16 mouse cellular contexts compared by ENCODE assay signal in genomic region chr4:32092320-32093041, GRCm38 (mm10).
"Had no signal": no experiment of that assay in that cellular context is flagged by ENCODE, and none has a peak within 500 bp of the region (broad histone marks: within the 10 kb centered on the region; RNA-seq: fewer than 3 reads in every experiment).

No protein-coding gene starts in this region.

- H3K4me2 ChIP-seq: kidney, embryonic 15.5 days; limb, embryonic 15.5 days; liver, embryonic 12.5 days; lung, embryonic 14.5 days; midbrain, embryonic 11.5 days; neural tube, embryonic 13.5 days had no signal

- H3K9me3 ChIP-seq: kidney, embryonic 15.5 days; limb, embryonic 15.5 days; liver, embryonic 12.5 days; neural tube, embryonic 13.5 days had no signal

- H3K27me3 ChIP-seq: kidney, embryonic 15.5 days; limb, embryonic 15.5 days; liver, embryonic 12.5 days; neural tube, embryonic 13.5 days had no signal

- H3K4me3 ChIP-seq: kidney, embryonic 15.5 days; limb, embryonic 15.5 days; liver, embryonic 12.5 days; neural tube, embryonic 13.5 days had no signal

- H3K27ac ChIP-seq: kidney, embryonic 15.5 days; limb, embryonic 15.5 days; liver, embryonic 12.5 days; neural tube, embryonic 13.5 days had no signal

- H3K9ac ChIP-seq: kidney, embryonic 15.5 days; limb, embryonic 15.5 days; liver, embryonic 12.5 days; lung, embryonic 14.5 days; neural tube, embryonic 13.5 days had no signal

- H3K36me3 ChIP-seq: kidney, embryonic 15.5 days; limb, embryonic 15.5 days; liver, embryonic 12.5 days; neural tube, embryonic 13.5 days had no signal

- ATAC-seq: liver, embryonic 12.5 days; midbrain, embryonic 16.5 days had no signal

- DNase-seq: kidney, adult 2 months; kidney, postnatal 25 days; layer of hippocampus, adult 9-11 months; left cerebral cortex, postnatal 4 days; lung, embryonic 14.5 days; lung, postnatal 10 days; lung, postnatal 4 days; retina, postnatal 1 day; right cerebral cortex, postnatal 4 days; thymus, postnatal 4 days had no signal

- H3K4me1 ChIP-seq: kidney, embryonic 15.5 days; limb, embryonic 15.5 days; liver, embryonic 12.5 days; neural tube, embryonic 13.5 days had no signal
